Mouse (Mus musculus): ENCODE measurements at regions not wholly inside any gene's neighbourhood (a gene's known extent, or its start where the extent isn't known, plus 50 kb on each side); places are given as distances from the start of the nearest gene placed in this dataset.
"Not testable (repeated sequence)": the region's sequence is repeated elsewhere in the genome, so short reads cannot be mapped to it uniquely, and the experiment has no call there.

GRCm38 (mm10) chr13:3035291-3035690 lies 502.6 kb upstream of the Gdi2 start:
- not testable (repeated sequence) for H3K36me3 ChIP-seq (ENCODE audit: control insufficient read depth, insufficient read depth, low read length); H3K27ac ChIP-seq (ENCODE audit: control insufficient read depth, insufficient read depth, low read depth, low read length); H3K4me3 ChIP-seq (ENCODE audit: control insufficient read depth, low read depth, low read length); H3K4me1 ChIP-seq (ENCODE audit: control insufficient read depth, insufficient read depth, low read length); H3K27me3 ChIP-seq (ENCODE audit: control insufficient read depth, insufficient read depth, low read length)

GRCm38 (mm10) chr13:3037010-3037409 lies 500.9 kb upstream of the Gdi2 start:
- not testable (repeated sequence) for H3K4me1 ChIP-seq (ENCODE audit: control insufficient read depth, insufficient read depth, low read length); H3K36me3 ChIP-seq (ENCODE audit: control insufficient read depth, insufficient read depth, low read length); H3K27me3 ChIP-seq (ENCODE audit: control insufficient read depth, insufficient read depth, low read length); H3K4me3 ChIP-seq (ENCODE audit: control insufficient read depth, low read depth, low read length); H3K27ac ChIP-seq (ENCODE audit: control insufficient read depth, insufficient read depth, low read depth, low read length)

- not testable (repeated sequence) for H3K4me3 ChIP-seq (ENCODE audit: control insufficient read depth, low read depth, low read length); H3K36me3 ChIP-seq (ENCODE audit: control insufficient read depth, insufficient read depth, low read length); H3K4me1 ChIP-seq (ENCODE audit: control insufficient read depth, insufficient read depth, low read length); H3K27me3 ChIP-seq (ENCODE audit: control insufficient read depth, insufficient read depth, low read length); H3K27ac ChIP-seq (ENCODE audit: control insufficient read depth, insufficient read depth, low read depth, low read length)
These were observed 491.3 kb upstream of the Gdi2 start for GRCm38 (mm10) chr13:3046381-3047105.

GRCm38 (mm10) chr13:3083480-3083879 lies 454.4 kb upstream of the Gdi2 start:
- H3K4me1 ChIP-seq (ENCODE audit: control insufficient read depth, insufficient read depth, low read length); H3K36me3 ChIP-seq (ENCODE audit: control insufficient read depth, insufficient read depth, low read length); H3K27me3 ChIP-seq (ENCODE audit: control insufficient read depth, insufficient read depth, low read length); H3K27ac ChIP-seq (ENCODE audit: control insufficient read depth, insufficient read depth, low read depth, low read length); H3K4me3 ChIP-seq (ENCODE audit: control insufficient read depth, low read depth, low read length): not testable (repeated sequence)

GRCm38 (mm10) chr13:3089971-3090370 lies 447.9 kb upstream of the Gdi2 start:
- H3K27ac ChIP-seq (ENCODE audit: control insufficient read depth, insufficient read depth, low read depth, low read length); H3K27me3 ChIP-seq (ENCODE audit: control insufficient read depth, insufficient read depth, low read length); H3K36me3 ChIP-seq (ENCODE audit: control insufficient read depth, insufficient read depth, low read length); H3K4me1 ChIP-seq (ENCODE audit: control insufficient read depth, insufficient read depth, low read length); H3K4me3 ChIP-seq (ENCODE audit: control insufficient read depth, low read depth, low read length): not testable (repeated sequence)

- H3K4me1 ChIP-seq (ENCODE audit: control insufficient read depth, insufficient read depth, low read length); H3K4me3 ChIP-seq (ENCODE audit: control insufficient read depth, low read depth, low read length); H3K36me3 ChIP-seq (ENCODE audit: control insufficient read depth, insufficient read depth, low read length); H3K27me3 ChIP-seq (ENCODE audit: control insufficient read depth, insufficient read depth, low read length); H3K27ac ChIP-seq (ENCODE audit: control insufficient read depth, insufficient read depth, low read depth, low read length): not testable (repeated sequence)
These were observed 431.3 kb upstream of the Gdi2 start for GRCm38 (mm10) chr13:3106543-3106942.

- H3K27ac ChIP-seq (ENCODE audit: control insufficient read depth, insufficient read depth, low read depth, low read length); H3K27me3 ChIP-seq (ENCODE audit: control insufficient read depth, insufficient read depth, low read length); H3K4me3 ChIP-seq (ENCODE audit: control insufficient read depth, low read depth, low read length); H3K4me1 ChIP-seq (ENCODE audit: control insufficient read depth, insufficient read depth, low read length); H3K36me3 ChIP-seq (ENCODE audit: control insufficient read depth, insufficient read depth, low read length): not testable (repeated sequence)
- peak; percentile 22; the same call in 1 of the 2 replicates for TF ChIP-seq CTCF (IDR thresholded peaks at IDR 0.05; ENCODE audit: control insufficient read depth, insufficient read depth, insufficient replicate concordance, low read depth, low read length)
These were observed 409.7 kb upstream of the Gdi2 start for GRCm38 (mm10) chr13:3128150-3128549.

GRCm38 (mm10) chr13:3137281-3137680 lies 400.6 kb upstream of the Gdi2 start:
- peak overlapping the region; percentile 77 for H3K4me3 ChIP-seq (ENCODE audit: control insufficient read depth, low read depth, low read length)
- not testable (repeated sequence) for H3K36me3 ChIP-seq (ENCODE audit: control insufficient read depth, insufficient read depth, low read length); H3K27me3 ChIP-seq (ENCODE audit: control insufficient read depth, insufficient read depth, low read length); H3K4me1 ChIP-seq (ENCODE audit: control insufficient read depth, insufficient read depth, low read length); H3K27ac ChIP-seq (ENCODE audit: control insufficient read depth, insufficient read depth, low read depth, low read length)

GRCm38 (mm10) chr13:3138698-3139097 lies 399.2 kb upstream of the Gdi2 start:
- H3K36me3 ChIP-seq (ENCODE audit: control insufficient read depth, insufficient read depth, low read length), result no peaks in the 10 kb centered on the region
- peak overlapping the region; percentile 77 for H3K4me3 ChIP-seq (ENCODE audit: control insufficient read depth, low read depth, low read length)
- no peak for TF ChIP-seq CTCF (IDR thresholded peaks at IDR 0.05; ENCODE audit: control insufficient read depth, insufficient read depth, insufficient replicate concordance, low read depth, low read length)
- no peak for TF ChIP-seq POLR2A (IDR thresholded peaks at IDR 0.05; ENCODE audit: control insufficient read depth, low read depth, low read length)
- no peaks in the 10 kb centered on the region for H3K27me3 ChIP-seq (ENCODE audit: control insufficient read depth, insufficient read depth, low read length)
- no peaks in the 10 kb centered on the region for H3K4me1 ChIP-seq (ENCODE audit: control insufficient read depth, insufficient read depth, low read length)
- no peak overlapping the region for H3K27ac ChIP-seq (ENCODE audit: control insufficient read depth, insufficient read depth, low read depth, low read length)

GRCm38 (mm10) chr13:3145513-3145912 lies 392.4 kb upstream of the Gdi2 start:
- H3K27me3 ChIP-seq (ENCODE audit: control insufficient read depth, insufficient read depth, low read length); H3K4me3 ChIP-seq (ENCODE audit: control insufficient read depth, low read depth, low read length); H3K27ac ChIP-seq (ENCODE audit: control insufficient read depth, insufficient read depth, low read depth, low read length): not testable (repeated sequence)

More at GRCm38 (mm10) chr13:3145513-3145912, 392.4 kb upstream of the Gdi2 start:
- not testable (repeated sequence) for H3K4me1 ChIP-seq (ENCODE audit: control insufficient read depth, insufficient read depth, low read length); H3K36me3 ChIP-seq (ENCODE audit: control insufficient read depth, insufficient read depth, low read length)
